Mouse (Mus musculus): ENCODE data around the gene Tecta. TPM values are rescaled to one million over a fixed set of nuclear protein-coding genes. Genes with fewer than 3 reads are reported as not detected.

Tecta gene
- polyA plus RNA-seq, 1 experiment: not detected

GRCm38 (mm10) chr9:42318455-42318987 lies 81.2 kb downstream of the Tecta start:
- H3K4me3 ChIP-seq (ENCODE audit: insufficient read depth, low read depth, low read length): no peak overlapping the region
- H3K27ac ChIP-seq (replicated peaks; ENCODE audit: low read depth, low read length): no peak overlapping the region
- peaks cover 5% of the 10 kb centered on the region; the same call in 1 of the 2 replicates for H3K4me1 ChIP-seq (ENCODE audit: control insufficient read depth, insufficient read depth, insufficient read length, low read length)

DNA sequence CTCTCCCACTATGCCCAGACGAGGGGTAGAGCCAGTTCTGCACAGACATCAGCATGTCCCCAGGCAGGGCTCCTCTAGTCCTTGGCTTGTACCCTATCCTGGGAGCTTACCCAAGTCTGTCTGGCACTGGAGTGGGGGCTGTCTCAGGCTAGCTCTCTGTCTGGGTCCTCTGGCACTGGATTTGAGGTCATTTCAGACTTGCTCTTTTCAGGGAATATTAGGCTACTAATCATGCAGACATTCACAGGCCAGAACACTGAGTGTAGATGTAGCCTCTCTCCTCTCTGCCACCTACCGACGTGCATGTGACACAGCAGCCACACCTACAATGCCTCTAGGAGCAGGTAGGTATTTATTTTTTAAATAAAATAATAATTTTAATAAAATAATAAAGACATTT lies 82.4 kb downstream of the Tecta start:
- Histone ChIP-seq H3K4me1 (ENCODE audit: control insufficient read depth, insufficient read depth, insufficient read length, low read length) (peaks cover 5% of the 10 kb centered on the region; the same call in 1 of the 2 replicates), H3K27ac (replicated peaks; ENCODE audit: low read depth, low read length) (no peak overlapping the region)

DNA sequence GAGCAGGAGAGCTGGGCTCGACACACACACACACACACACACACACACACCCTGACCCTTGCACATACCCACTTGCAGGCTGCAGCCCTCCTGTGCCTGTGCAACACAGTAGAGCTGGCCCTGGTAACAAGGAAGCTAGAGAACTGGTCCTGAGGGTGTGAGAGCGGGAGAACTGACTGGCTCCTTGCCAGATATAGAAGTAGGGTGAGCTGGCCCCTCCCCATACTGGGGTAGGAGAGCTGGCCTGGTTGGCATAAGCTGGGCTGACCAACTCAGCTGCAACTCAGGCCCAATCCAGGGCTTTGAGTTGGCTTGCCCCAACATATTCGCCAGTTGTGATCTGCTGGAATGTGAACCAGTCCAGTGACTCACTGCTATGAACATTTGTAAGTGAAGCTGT lies 83.9 kb downstream of the Tecta start:
- peaks cover 5% of the 10 kb centered on the region; the same call in 1 of the 2 replicates for H3K4me1 ChIP-seq (ENCODE audit: control insufficient read depth, insufficient read depth, insufficient read length, low read length)
- H3K4me3 ChIP-seq (ENCODE audit: insufficient read depth, low read depth, low read length): no peak overlapping the region
- no peak overlapping the region for H3K27ac ChIP-seq (replicated peaks; ENCODE audit: low read depth, low read length)

More for the DNA sequence above, 82.4 kb downstream of the Tecta start:
- no peak overlapping the region for H3K4me3 ChIP-seq (ENCODE audit: insufficient read depth, low read depth, low read length)

- Histone ChIP-seq H3K4me3 (ENCODE audit: insufficient read depth, low read depth, low read length) (no peak overlapping the region), H3K4me1 (ENCODE audit: control insufficient read depth, insufficient read depth, insufficient read length, low read length) (peaks cover 5% of the 10 kb centered on the region; the same call in 1 of the 2 replicates), H3K27ac (replicated peaks; ENCODE audit: low read depth, low read length) (no peak overlapping the region)
These were observed 84.8 kb downstream of the Tecta start for GRCm38 (mm10) chr9:42314959-42315358.

GRCm38 (mm10) chr9:42314388-42314787 lies 85.3 kb downstream of the Tecta start:
- Histone ChIP-seq H3K4me3 (ENCODE audit: insufficient read depth, low read depth, low read length) (no peak overlapping the region), H3K27ac (replicated peaks; ENCODE audit: low read depth, low read length) (no peak overlapping the region), H3K4me1 (ENCODE audit: control insufficient read depth, insufficient read depth, insufficient read length, low read length) (peaks cover 5% of the 10 kb centered on the region; the same call in 1 of the 2 replicates)

DNA sequence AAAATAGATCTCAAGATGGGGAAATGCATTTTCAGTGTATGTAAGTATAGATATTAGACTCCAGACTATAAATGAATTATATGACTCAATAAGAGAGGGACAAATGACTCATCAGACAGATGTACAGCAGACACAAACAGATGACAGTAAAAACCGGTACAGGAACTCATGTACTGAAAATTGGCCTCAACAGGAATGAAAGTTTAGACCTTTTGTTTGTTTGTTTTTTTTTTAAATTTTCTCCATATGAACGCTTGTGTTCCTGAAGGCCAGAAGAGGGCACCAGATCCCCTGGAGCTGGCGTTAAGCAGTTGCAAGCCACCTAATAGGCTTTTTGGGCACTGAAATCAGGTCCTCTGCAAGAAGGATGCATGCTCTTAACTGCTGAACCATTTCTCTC lies 85.9 kb downstream of the Tecta start:
- peaks cover 5% of the 10 kb centered on the region; the same call in 1 of the 2 replicates for H3K4me1 ChIP-seq (ENCODE audit: control insufficient read depth, insufficient read depth, insufficient read length, low read length)
- H3K27ac ChIP-seq (replicated peaks; ENCODE audit: low read depth, low read length): no peak overlapping the region
- H3K4me3 ChIP-seq (ENCODE audit: insufficient read depth, low read depth, low read length): no peak overlapping the region

GRCm38 (mm10) chr9:42311311-42311710 lies 88.4 kb downstream of the Tecta start:
- no peak overlapping the region for H3K27ac ChIP-seq (replicated peaks; ENCODE audit: low read depth, low read length)
- no peak overlapping the region for H3K4me3 ChIP-seq (ENCODE audit: insufficient read depth, low read depth, low read length)

GRCm38 (mm10) chr9:42303894-42304293 lies 95.8 kb downstream of the Tecta start:
- no peak overlapping the region for H3K27ac ChIP-seq (replicated peaks; ENCODE audit: low read depth, low read length)

More at GRCm38 (mm10) chr9:42311311-42311710, 88.4 kb downstream of the Tecta start:
- no peaks in the 10 kb centered on the region for H3K4me1 ChIP-seq (ENCODE audit: control insufficient read depth, insufficient read depth, insufficient read length, low read length)

DNA sequence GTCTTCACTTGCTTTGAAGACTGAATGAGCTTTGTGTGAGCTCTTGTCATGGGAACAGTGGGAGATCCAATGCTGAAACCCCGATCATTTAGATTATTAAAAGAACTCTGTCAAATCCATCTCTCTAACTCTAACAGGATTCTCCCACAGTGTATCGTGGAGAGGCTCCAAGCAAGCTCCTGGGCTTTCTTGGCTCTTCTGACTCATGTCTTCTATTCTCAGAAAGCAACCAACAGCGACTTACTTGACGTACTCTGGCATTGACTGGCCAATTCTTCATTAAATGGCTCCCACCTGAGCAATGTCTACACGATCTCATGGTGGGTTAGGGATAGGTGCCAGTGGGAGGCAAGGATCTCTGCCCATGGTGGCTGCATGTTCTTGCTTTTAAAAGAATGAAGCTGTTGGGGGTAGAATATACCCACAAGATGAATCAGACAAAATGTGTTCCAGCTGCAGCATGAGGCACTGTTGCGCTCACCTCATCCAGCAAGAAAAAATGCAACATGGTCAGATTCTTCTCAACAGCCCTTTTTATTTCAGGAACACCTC lies 98.6 kb downstream of the Tecta start:
- Histone ChIP-seq H3K4me1 (ENCODE audit: control insufficient read depth, insufficient read depth, insufficient read length, low read length) (no peaks in the 10 kb centered on the region), H3K27ac (replicated peaks; ENCODE audit: low read depth, low read length) (no peak overlapping the region), H3K4me3 (ENCODE audit: insufficient read depth, low read depth, low read length) (no peak overlapping the region)

More at GRCm38 (mm10) chr9:42303894-42304293, 95.8 kb downstream of the Tecta start:
- Histone ChIP-seq H3K4me1 (ENCODE audit: control insufficient read depth, insufficient read depth, insufficient read length, low read length) (no peaks in the 10 kb centered on the region), H3K4me3 (ENCODE audit: insufficient read depth, low read depth, low read length) (no peak overlapping the region)

DNA sequence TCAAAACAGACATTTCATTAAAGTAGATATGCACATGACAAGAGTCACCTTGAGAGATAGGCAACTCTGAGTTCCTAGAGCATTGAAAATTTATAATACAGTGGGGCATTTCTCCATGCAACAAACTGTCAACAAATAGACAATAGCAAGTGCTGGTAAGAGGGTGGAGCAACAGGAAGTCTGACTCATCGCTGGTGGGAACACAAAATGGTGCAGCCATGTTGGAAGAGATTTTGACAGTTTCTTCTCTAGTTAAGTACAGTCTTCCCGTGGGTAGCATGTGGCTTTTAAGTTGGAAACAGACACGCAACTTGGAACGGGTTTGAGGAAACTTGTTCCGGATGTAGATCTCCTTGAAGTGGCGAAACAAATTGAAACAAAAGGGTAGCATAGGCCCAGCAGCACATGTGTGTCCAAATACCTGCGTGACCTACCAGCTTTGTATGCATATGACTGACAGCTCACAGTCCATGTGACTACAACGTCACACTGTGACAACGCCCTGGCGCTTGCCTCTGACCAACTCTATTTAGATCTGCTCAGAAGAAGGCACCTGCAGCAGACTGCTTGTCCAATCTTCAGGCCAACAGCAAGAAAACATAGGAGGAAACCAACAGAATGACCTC lies 103.3 kb downstream of the Tecta start:
- H3K4me1 ChIP-seq (ENCODE audit: control insufficient read depth, insufficient read depth, insufficient read length, low read length): no peaks in the 10 kb centered on the region
- H3K4me3 ChIP-seq (ENCODE audit: insufficient read depth, low read depth, low read length): no peak overlapping the region
- H3K27ac ChIP-seq (replicated peaks; ENCODE audit: low read depth, low read length): no peak overlapping the region

DNA sequence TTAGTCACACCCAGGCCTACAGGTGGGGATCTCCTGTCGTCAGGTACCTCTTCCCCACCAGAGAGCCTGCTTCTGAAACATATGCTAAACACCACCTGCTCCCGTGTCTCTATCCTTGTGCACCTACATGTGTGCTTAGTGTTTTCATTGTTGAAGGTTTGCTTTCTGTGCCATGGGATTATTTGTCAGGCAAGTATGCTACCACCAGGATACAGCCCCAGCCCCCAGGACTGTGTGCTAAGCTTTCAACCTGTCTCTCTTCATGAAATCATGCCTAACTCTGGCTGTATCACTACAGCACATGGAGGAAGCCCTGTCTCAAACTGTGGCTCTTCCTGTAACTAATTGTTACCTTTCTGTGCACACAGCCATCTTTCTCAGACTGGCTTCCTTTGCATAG lies 105.6 kb downstream of the Tecta start:
- Histone ChIP-seq H3K4me3 (ENCODE audit: insufficient read depth, low read depth, low read length) (no peak overlapping the region), H3K27ac (replicated peaks; ENCODE audit: low read depth, low read length) (no peak overlapping the region), H3K4me1 (ENCODE audit: control insufficient read depth, insufficient read depth, insufficient read length, low read length) (no peaks in the 10 kb centered on the region)

GRCm38 (mm10) chr9:42293596-42293995 lies 106.1 kb downstream of the Tecta start:
- Histone ChIP-seq H3K4me1 (ENCODE audit: control insufficient read depth, insufficient read depth, insufficient read length, low read length) (no peaks in the 10 kb centered on the region), H3K27ac (replicated peaks; ENCODE audit: low read depth, low read length) (no peak overlapping the region), H3K4me3 (ENCODE audit: insufficient read depth, low read depth, low read length) (no peak overlapping the region)

GRCm38 (mm10) chr9:42293051-42293450 lies 106.7 kb downstream of the Tecta start:
- Histone ChIP-seq H3K27ac (replicated peaks; ENCODE audit: low read depth, low read length) (no peak overlapping the region), H3K4me3 (ENCODE audit: insufficient read depth, low read depth, low read length) (no peak overlapping the region), H3K4me1 (ENCODE audit: control insufficient read depth, insufficient read depth, insufficient read length, low read length) (no peaks in the 10 kb centered on the region)

DNA sequence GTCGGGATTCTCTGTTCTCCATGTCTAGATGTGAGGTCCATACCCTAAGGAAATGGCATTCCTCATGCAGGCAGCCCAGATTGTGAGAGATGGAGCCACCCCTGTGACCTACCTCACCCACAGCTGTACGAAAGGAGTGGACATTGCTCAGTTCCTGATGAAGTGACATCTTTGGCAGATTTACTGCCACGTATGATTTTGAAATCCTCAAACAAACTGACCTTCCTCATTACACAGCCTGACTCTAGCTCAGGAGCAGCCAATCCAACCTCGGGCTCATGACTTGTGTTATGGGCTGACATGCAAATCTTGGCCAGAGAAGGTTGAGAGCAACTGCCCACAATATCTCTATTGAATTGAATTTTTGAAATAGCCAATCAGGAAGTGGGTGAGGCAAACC lies 120.1 kb downstream of the Tecta start:
- Histone ChIP-seq H3K4me3 (ENCODE audit: insufficient read depth, low read depth, low read length) (no peak overlapping the region), H3K4me1 (ENCODE audit: control insufficient read depth, insufficient read depth, insufficient read length, low read length) (no peaks in the 10 kb centered on the region), H3K27ac (replicated peaks; ENCODE audit: low read depth, low read length) (no peak overlapping the region)

Measured in brown adipose tissue, adult 24 weeks (tissue).